Mouse (Mus musculus): ENCODE measurements around the gene Lzts3. TPM values are rescaled to one million over a fixed set of nuclear protein-coding genes. Genes with fewer than 3 reads are reported as not detected.

The Lzts3 gene
- polyA plus RNA-seq, 1 experiment = 4.7 TPM

- peaks cover 4% of the 10 kb centered on the region for H3K79me2 ChIP-seq (ENCODE audit: control insufficient read depth, insufficient read depth)
- no peaks in the 10 kb centered on the region for H3K27me3 ChIP-seq (ENCODE audit: control insufficient read depth, insufficient read depth, insufficient read length)
- H3ac ChIP-seq (ENCODE audit: control insufficient read depth, insufficient read length, low read depth) = no peak overlapping the region
- H3K36me3 ChIP-seq (ENCODE audit: control insufficient read depth, insufficient read depth) = no peaks in the 10 kb centered on the region
- no peaks in the 10 kb centered on the region for H3K79me3 ChIP-seq (ENCODE audit: low read depth)
- no peak for TF ChIP-seq CEBPB (IDR thresholded peaks at IDR 0.05; ENCODE audit: low read depth)
- TF ChIP-seq CTCF (IDR thresholded peaks at IDR 0.05; ENCODE audit: control insufficient read depth, insufficient read depth, insufficient read length) = no peak
- no peak for TF ChIP-seq FOSL1 (IDR thresholded peaks at IDR 0.05; ENCODE audit: insufficient read depth, low read length, poor library complexity, severe bottlenecking)
- TF ChIP-seq USF1 (IDR thresholded peaks at IDR 0.05; ENCODE audit: low read depth) = no peak
- no peak overlapping the region for H3K4me3 ChIP-seq (ENCODE audit: insufficient read depth, poor library complexity, severe bottlenecking)
Measured at GRCm38 (mm10) chr2:130634739-130635411, 7.7 kb downstream of the Lzts3 start.

GRCm38 (mm10) chr2:130634006-130634738 lies 8.4 kb downstream of the Lzts3 start:
- Histone ChIP-seq H3K36me3 (ENCODE audit: control insufficient read depth, insufficient read depth) (no peaks in the 10 kb centered on the region), H3K79me3 (ENCODE audit: low read depth) (peaks cover 6% of the 10 kb centered on the region), H3ac (ENCODE audit: control insufficient read depth, insufficient read length, low read depth) (no peak overlapping the region), H3K27me3 (ENCODE audit: control insufficient read depth, insufficient read depth, insufficient read length) (no peaks in the 10 kb centered on the region), H3K79me2 (ENCODE audit: control insufficient read depth, insufficient read depth) (peaks cover 11% of the 10 kb centered on the region), H3K4me3 (ENCODE audit: insufficient read depth, poor library complexity, severe bottlenecking) (no peak overlapping the region)
- no peak for TF ChIP-seq MYOD1 (IDR thresholded peaks at IDR 0.05; ENCODE audit: control insufficient read depth, insufficient read length, low read depth)
- TF ChIP-seq USF1 (IDR thresholded peaks at IDR 0.05; ENCODE audit: low read depth) = no peak

- H3K79me3 ChIP-seq (ENCODE audit: low read depth) = peaks cover 16% of the 10 kb centered on the region
Measured at GRCm38 (mm10) chr2:130632887-130633675, 9.5 kb downstream of the Lzts3 start.

GRCm38 (mm10) chr2:130632416-130632815 lies 10.2 kb downstream of the Lzts3 start:
- peaks cover 22% of the 10 kb centered on the region for H3K79me3 ChIP-seq (ENCODE audit: low read depth)
- H3K36me3 ChIP-seq (ENCODE audit: control insufficient read depth, insufficient read depth) = peaks cover 6% of the 10 kb centered on the region
- no peaks in the 10 kb centered on the region for H3K27me3 ChIP-seq (ENCODE audit: control insufficient read depth, insufficient read depth, insufficient read length)
- no peak overlapping the region for H3ac ChIP-seq (ENCODE audit: control insufficient read depth, insufficient read length, low read depth)
- peaks cover 28% of the 10 kb centered on the region for H3K79me2 ChIP-seq (ENCODE audit: control insufficient read depth, insufficient read depth)
- TF ChIP-seq MAX (IDR thresholded peaks at IDR 0.05) = no peak
- TF ChIP-seq USF1 (IDR thresholded peaks at IDR 0.05; ENCODE audit: low read depth) = no peak
- TF ChIP-seq MYOD1 (IDR thresholded peaks at IDR 0.05; ENCODE audit: control insufficient read depth, insufficient read length, low read depth) = no peak
- no peak for TF ChIP-seq CEBPB (IDR thresholded peaks at IDR 0.05; ENCODE audit: low read depth)
- TF ChIP-seq MYOG (IDR thresholded peaks at IDR 0.05; ENCODE audit: control insufficient read depth, extremely low read depth, insufficient read length) = no peak
- no peak for TF ChIP-seq FOSL1 (IDR thresholded peaks at IDR 0.05; ENCODE audit: insufficient read depth, low read length, poor library complexity, severe bottlenecking)
- TF ChIP-seq CTCF (IDR thresholded peaks at IDR 0.05; ENCODE audit: control insufficient read depth, insufficient read depth, insufficient read length) = no peak
- no peak overlapping the region for H3K4me3 ChIP-seq (ENCODE audit: insufficient read depth, poor library complexity, severe bottlenecking)

More at GRCm38 (mm10) chr2:130632887-130633675, 9.5 kb downstream of the Lzts3 start:
- H3ac ChIP-seq (ENCODE audit: control insufficient read depth, insufficient read length, low read depth) = no peak overlapping the region
- TF ChIP-seq MYOG (IDR thresholded peaks at IDR 0.05; ENCODE audit: control insufficient read depth, extremely low read depth, insufficient read length) (no peak), CTCF (IDR thresholded peaks at IDR 0.05; ENCODE audit: control insufficient read depth, insufficient read depth, insufficient read length) (no peak), USF1 (IDR thresholded peaks at IDR 0.05; ENCODE audit: low read depth) (no peak), MYOD1 (IDR thresholded peaks at IDR 0.05; ENCODE audit: control insufficient read depth, insufficient read length, low read depth) (no peak), FOSL1 (IDR thresholded peaks at IDR 0.05; ENCODE audit: insufficient read depth, low read length, poor library complexity, severe bottlenecking) (no peak), MAX (IDR thresholded peaks at IDR 0.05) (no peak), CEBPB (IDR thresholded peaks at IDR 0.05; ENCODE audit: low read depth) (no peak)
- no peaks in the 10 kb centered on the region for H3K36me3 ChIP-seq (ENCODE audit: control insufficient read depth, insufficient read depth)
- peaks cover 22% of the 10 kb centered on the region for H3K79me2 ChIP-seq (ENCODE audit: control insufficient read depth, insufficient read depth)
- H3K27me3 ChIP-seq (ENCODE audit: control insufficient read depth, insufficient read depth, insufficient read length) = no peaks in the 10 kb centered on the region
- H3K4me3 ChIP-seq (ENCODE audit: insufficient read depth, poor library complexity, severe bottlenecking) = no peak overlapping the region

- TF ChIP-seq MYOG (IDR thresholded peaks at IDR 0.05; ENCODE audit: control insufficient read depth, extremely low read depth, insufficient read length) = no peak
- TF ChIP-seq MAX (IDR thresholded peaks at IDR 0.05) = peak; percentile 8
- Histone ChIP-seq H3K27me3 (ENCODE audit: control insufficient read depth, insufficient read depth, insufficient read length) (no peaks in the 10 kb centered on the region), H3ac (ENCODE audit: control insufficient read depth, insufficient read length, low read depth) (peak within 1 kb of the TSS; percentile 98), H3K4me3 (ENCODE audit: insufficient read depth, poor library complexity, severe bottlenecking) (peak within 1 kb of the TSS; percentile 99), H3K79me3 (ENCODE audit: low read depth) (peaks cover 44% of the 10 kb centered on the region), H3K79me2 (ENCODE audit: control insufficient read depth, insufficient read depth) (peaks cover 54% of the 10 kb centered on the region), H3K36me3 (ENCODE audit: control insufficient read depth, insufficient read depth) (peaks cover 27% of the 10 kb centered on the region)
Measured at GRCm38 (mm10) chr2:130629839-130630203, 12.8 kb downstream of the Lzts3 start, which contains the start of the genes Fastkd5 and Ubox5. Gene Fastkd5 (minus strand): TSS chr2:130630027. Gene Ubox5 (minus strand): TSS chr2:130630038.

Measured in C2C12 (cell line).